Mouse (Mus musculus): ENCODE results near the gene Gpr146.
A peak's percentile ranks its signal among the peaks of the same experiment; 100 is the strongest.
"Not testable (repeated sequence)": the region's sequence is repeated elsewhere in the genome, so short reads cannot be mapped to it uniquely, and the experiment has no call there.

The Gpr146 gene

GRCm38 (mm10) chr5:139377468-139378270 is at the start of gene Gpr146:
Gpr146 (plus strand) TSS chr5:139377697.
- DNase-seq (ENCODE audit: extremely low read depth, low read depth), result peak; percentile 59

GRCm38 (mm10) chr5:139330766-139331165 is 46.7 kb upstream of the Gpr146 start:
- DNase-seq (ENCODE audit: extremely low read depth, low read depth), result no peak

GRCm38 (mm10) chr5:139331742-139332141 is 45.8 kb upstream of the Gpr146 start:
- no peak for DNase-seq (ENCODE audit: extremely low read depth, low read depth)

GRCm38 (mm10) chr5:139332590-139333272 is 44.8 kb upstream of the Gpr146 start:
- no peak for DNase-seq (ENCODE audit: extremely low read depth, low read depth)

GRCm38 (mm10) chr5:139333301-139334013 is 44.0 kb upstream of the Gpr146 start:
- no peak for DNase-seq (ENCODE audit: extremely low read depth, low read depth)

GRCm38 (mm10) chr5:139334394-139334793 is 43.1 kb upstream of the Gpr146 start:
- not testable (repeated sequence) for DNase-seq (ENCODE audit: extremely low read depth, low read depth)

- DNase-seq (ENCODE audit: extremely low read depth, low read depth), result no peak
Observed at GRCm38 (mm10) chr5:139335634-139336033, 41.9 kb upstream of the Gpr146 start.

- no peak for DNase-seq (ENCODE audit: extremely low read depth, low read depth)
Observed at GRCm38 (mm10) chr5:139337826-139338370, 39.6 kb upstream of the Gpr146 start.

- DNase-seq (ENCODE audit: extremely low read depth, low read depth), result no peak
Observed at GRCm38 (mm10) chr5:139338403-139338802, 39.1 kb upstream of the Gpr146 start.

- DNase-seq (ENCODE audit: extremely low read depth, low read depth), result no peak
Observed at GRCm38 (mm10) chr5:139338891-139339290, 38.6 kb upstream of the Gpr146 start.

GRCm38 (mm10) chr5:139344021-139344686 is 33.3 kb upstream of the Gpr146 start:
- peak; percentile 74 for DNase-seq (ENCODE audit: extremely low read depth, low read depth)

GRCm38 (mm10) chr5:139344687-139345363 is 32.7 kb upstream of the Gpr146 start:
- DNase-seq (ENCODE audit: extremely low read depth, low read depth), result peak; percentile 79

GRCm38 (mm10) chr5:139345364-139345714 is 32.2 kb upstream of the Gpr146 start:
- DNase-seq (ENCODE audit: extremely low read depth, low read depth), result no peak

GRCm38 (mm10) chr5:139347225-139347624 is 30.3 kb upstream of the Gpr146 start:
- DNase-seq (ENCODE audit: extremely low read depth, low read depth), result no peak

GRCm38 (mm10) chr5:139349713-139350112 is 27.8 kb upstream of the Gpr146 start:
- DNase-seq (ENCODE audit: extremely low read depth, low read depth), result no peak

- no peak for DNase-seq (ENCODE audit: extremely low read depth, low read depth)
Observed at GRCm38 (mm10) chr5:139351134-139351533, 26.4 kb upstream of the Gpr146 start, which contains the start of gene Cox19. Cox19 (minus strand) TSS chr5:139351418.

GRCm38 (mm10) chr5:139351628-139352027 is 25.9 kb upstream of the Gpr146 start:
- no peak for DNase-seq (ENCODE audit: extremely low read depth, low read depth)

- no peak for DNase-seq (ENCODE audit: extremely low read depth, low read depth)
Observed at GRCm38 (mm10) chr5:139352317-139352716, 25.2 kb upstream of the Gpr146 start, which contains the start of gene Cyp2w1. Cyp2w1 (plus strand) TSS chr5:139352617.

- DNase-seq (ENCODE audit: extremely low read depth, low read depth), result no peak
Observed at GRCm38 (mm10) chr5:139353496-139353895, 24.0 kb upstream of the Gpr146 start.

- DNase-seq (ENCODE audit: extremely low read depth, low read depth), result no peak
Observed at GRCm38 (mm10) chr5:139353946-139354345, 23.6 kb upstream of the Gpr146 start.

Data from MEL-GATA-1-ER (cell line).